Mouse (Mus musculus) kidney, adult 2 months (tissue): ENCODE results near the gene Ttc5.

Experiments
- CTCF ChIP-seq: fragments of 200-500 bp; conservative IDR thresholded peaks from 2 replicates; pipeline ENCODE4 v1.5.1; 2011; ENCODE audit warnings: low read depth, mild to moderate bottlenecking, control low read depth, low read length, moderate library complexity, mixed read lengths; ENCODE audit not compliant: insufficient read depth, insufficient read length
- POLR2A ChIP-seq: fragments of 200-500 bp; IDR thresholded peaks from one replicate; pipeline ENCODE4 v1.6.1; 2011; ENCODE audit warnings: low read depth, low read length, control low read depth

DNA sequence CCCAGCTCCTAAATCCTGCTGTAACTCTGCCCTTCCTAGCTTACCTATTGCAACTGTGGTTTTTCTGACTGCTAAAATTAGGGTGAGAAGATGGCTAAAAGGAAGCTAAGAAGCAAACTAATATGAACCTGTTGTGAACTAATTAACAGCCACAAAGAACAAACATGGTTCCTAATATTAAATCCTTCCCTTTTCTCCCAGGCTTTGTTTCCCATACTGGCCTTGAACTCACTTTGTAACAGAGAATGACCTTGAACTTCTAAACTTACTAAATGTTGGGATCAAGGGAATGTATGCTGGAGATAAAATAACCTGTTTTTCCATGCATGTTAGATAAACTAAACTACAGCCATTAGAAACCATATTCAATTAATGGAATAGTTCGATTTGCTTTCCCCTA lies 11.1 kb upstream of the Ttc5 start:
- TF ChIP-seq CTCF (no peak), POLR2A (no peak)
